Mouse (Mus musculus): Measurements from ENCODE around the gene Gucy1b2. TPM values are rescaled to one million over a fixed set of nuclear protein-coding genes. Genes with fewer than 3 reads are reported as not detected.

Gene Gucy1b2
- total RNA-seq, 2 experiments from 2014 or later, result not detected

GRCm38 (mm10) chr14:62370819-62371218, 85.3 kb downstream of the Gucy1b2 start:
- peak; percentile 56 for DNase-seq

- no peak for DNase-seq
These were observed 92.3 kb downstream of the Gucy1b2 start for GRCm38 (mm10) chr14:62363774-62364173.

- DNase-seq, result no peak
These were observed 94.7 kb downstream of the Gucy1b2 start for GRCm38 (mm10) chr14:62361263-62361980.

- DNase-seq, result no peak
These were observed 100.9 kb downstream of the Gucy1b2 start for GRCm38 (mm10) chr14:62355201-62355600.

- no peak for DNase-seq
These were observed 102.3 kb downstream of the Gucy1b2 start for GRCm38 (mm10) chr14:62353793-62354192.

GRCm38 (mm10) chr14:62353372-62353771, 102.7 kb downstream of the Gucy1b2 start:
- DNase-seq, result no peak

GRCm38 (mm10) chr14:62350890-62351289, 105.2 kb downstream of the Gucy1b2 start:
- DNase-seq, result no peak

GRCm38 (mm10) chr14:62350186-62350585, 105.9 kb downstream of the Gucy1b2 start:
- no peak for DNase-seq

- DNase-seq, result no peak
These were observed 106.3 kb downstream of the Gucy1b2 start for GRCm38 (mm10) chr14:62349786-62350185.

GRCm38 (mm10) chr14:62347103-62347502, 109.0 kb downstream of the Gucy1b2 start:
- no peak for DNase-seq

GRCm38 (mm10) chr14:62346570-62346969, 109.5 kb downstream of the Gucy1b2 start:
- DNase-seq, result no peak

Other genes with a start within 250 kb of the Gucy1b2 start
- gene Rnaseh2b, start 163.7 kb downstream of the Gucy1b2 start, total RNA-seq (2021), result 1 to 10 TPM; 3.9 to 6.1 TPM
- gene Dleu7, start 163.2 kb downstream of the Gucy1b2 start, total RNA-seq (2021), result not detected
- 1 to 10 TPM; 2.0 to 3.6 TPM for gene Fam124a, start 99.4 kb upstream of the Gucy1b2 start, total RNA-seq (2021)
- gene Gm4131, start 110.6 kb upstream of the Gucy1b2 start, total RNA-seq (2021), result not detected
- gene Serpine3, start 207.4 kb upstream of the Gucy1b2 start, total RNA-seq (2021), result not detected

Data from gastrocnemius, postnatal 25 days (tissue).